Mouse (Mus musculus): Measurements from ENCODE around the gene Fam131b. TPM values are rescaled to one million over a fixed set of nuclear protein-coding genes. Genes with fewer than 3 reads are reported as not detected.

Fam131b gene
- polyA plus RNA-seq (2012; rRNA removed): 0.05 TPM in 2 replicates

- TF ChIP-seq CTCF (conservative IDR thresholded peaks at IDR 0.05; ENCODE audit: insufficient read depth, insufficient read length, low read depth, low read length): no peak
- no peak for TF ChIP-seq POLR2A (IDR thresholded peaks at IDR 0.05; ENCODE audit: low read depth, low read length)
- WGBS: 1% methylated on average over 37 of the region's 68 CpGs
- H3K27me3 ChIP-seq (replicated peaks; ENCODE audit: control insufficient read depth, insufficient read depth, low read length): peaks cover 2% of the 10 kb centered on the region; the same call in 1 of the 2 replicates
- no peak within 1 kb of the TSS for H3K27ac ChIP-seq (ENCODE audit: insufficient read depth, low read depth, low read length)
- H3K4me3 ChIP-seq (ENCODE audit: insufficient read depth, low read depth, low read length): peak within 1 kb of the TSS; percentile 44; the same call in 1 of the 2 replicates
- DNase-seq: no peak
- H3K36me3 ChIP-seq (ENCODE audit: control insufficient read depth, insufficient read depth, low read length): no peaks in the 10 kb centered on the region
- H3K4me1 ChIP-seq (ENCODE audit: control insufficient read depth, insufficient read depth, low read length): no peaks in the 10 kb centered on the region
Observed at GRCm38 (mm10) chr6:42324482-42325267, at the start of gene Fam131b. Gene Fam131b (minus strand): TSS chr6:42324643.

DNA sequence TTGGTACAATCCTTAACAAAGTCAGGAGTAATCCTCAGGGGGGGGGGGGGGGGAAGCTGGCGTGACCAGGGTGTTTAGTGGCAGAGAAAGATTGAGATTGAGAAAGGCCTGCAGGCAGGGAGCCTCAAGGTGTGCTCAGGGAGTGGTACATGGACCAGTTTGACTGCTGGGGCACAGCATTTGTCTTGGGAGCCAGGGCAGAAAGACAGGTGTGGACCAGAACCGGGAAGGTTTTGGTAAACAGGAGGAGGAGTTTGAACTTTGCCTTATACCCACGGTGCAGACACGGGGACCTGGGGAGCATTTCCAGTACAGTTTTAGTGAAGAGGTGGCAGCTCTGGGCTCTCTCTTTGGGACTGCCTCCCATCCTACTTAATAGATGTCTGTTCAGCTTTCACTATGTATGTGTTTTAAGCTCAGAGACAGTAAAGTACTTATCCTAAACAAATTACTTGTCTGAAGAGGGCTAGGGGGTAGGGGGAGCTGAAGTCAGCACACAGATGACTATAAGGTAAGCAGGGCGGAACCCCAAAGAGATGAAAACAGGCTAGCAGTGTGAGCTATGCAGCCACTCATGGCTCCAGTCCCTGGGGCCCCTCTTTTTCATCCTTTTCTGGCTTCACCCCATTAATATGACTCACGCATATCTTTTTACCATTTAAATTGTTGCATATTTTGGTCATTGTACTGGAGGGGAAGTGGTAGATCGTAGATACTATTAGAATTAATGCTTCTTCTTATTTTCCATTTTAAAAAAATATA is 49.4 kb upstream of the Fam131b start:
- 43% methylated on average over 7 of the region's 7 CpGs for WGBS
- no peaks in the 10 kb centered on the region for H3K36me3 ChIP-seq (ENCODE audit: control insufficient read depth, insufficient read depth, low read length)
- H3K4me3 ChIP-seq (ENCODE audit: insufficient read depth, low read depth, low read length): peak overlapping the region; percentile 22; the same call in 1 of the 2 replicates
- H3K27ac ChIP-seq (ENCODE audit: insufficient read depth, low read depth, low read length): no peak overlapping the region
- TF ChIP-seq POLR2A (IDR thresholded peaks at IDR 0.05; ENCODE audit: low read depth, low read length): no peak
- TF ChIP-seq CTCF (conservative IDR thresholded peaks at IDR 0.05; ENCODE audit: insufficient read depth, insufficient read length, low read depth, low read length): no peak
- no peaks in the 10 kb centered on the region for H3K27me3 ChIP-seq (replicated peaks; ENCODE audit: control insufficient read depth, insufficient read depth, low read length)
- DNase-seq: peak; percentile 28
- H3K4me1 ChIP-seq (ENCODE audit: control insufficient read depth, insufficient read depth, low read length): peaks cover 20% of the 10 kb centered on the region

DNA sequence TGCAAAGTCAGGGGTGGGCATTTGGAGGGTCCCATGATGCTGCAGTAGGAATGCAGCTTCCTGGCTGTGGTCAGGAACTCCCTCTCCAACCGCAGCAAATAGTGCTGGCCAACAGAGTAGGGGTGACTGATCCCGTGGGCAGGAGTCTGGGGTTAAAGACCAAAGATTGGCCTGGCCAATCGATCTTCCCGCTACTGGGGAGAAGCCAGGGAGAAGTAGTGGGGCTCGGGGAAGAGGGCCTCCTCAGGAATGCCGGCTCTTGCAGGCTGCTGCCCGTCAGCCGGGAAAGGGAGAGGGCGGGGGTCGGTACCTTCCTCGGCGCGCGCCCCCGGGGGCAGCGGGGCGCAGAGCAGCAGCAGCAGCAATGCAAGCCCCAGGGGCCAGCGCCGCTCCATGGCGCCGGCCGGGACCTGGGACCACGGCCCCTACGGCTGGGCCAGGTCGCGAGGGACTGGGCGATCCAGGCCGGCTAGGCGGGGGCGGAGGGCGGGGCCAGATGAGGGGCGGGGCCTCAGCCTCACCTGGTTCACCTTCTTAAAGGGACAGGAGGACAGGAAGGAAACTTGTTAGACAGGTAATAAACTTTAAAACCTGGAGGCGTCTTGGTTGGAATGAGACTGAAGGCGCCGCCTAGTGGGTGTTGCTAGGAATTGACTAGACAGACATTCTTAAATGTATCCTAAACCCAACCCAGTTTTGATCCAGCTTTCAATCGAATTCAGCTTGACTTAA is 48.5 kb upstream of the Fam131b start, which contains the start of gene Epha1:
Epha1 (minus strand) TSS at position 453 of the 732 bp plus-strand sequence.
- Histone ChIP-seq H3K36me3 (ENCODE audit: control insufficient read depth, insufficient read depth, low read length) (no peaks in the 10 kb centered on the region), H3K4me3 (ENCODE audit: insufficient read depth, low read depth, low read length) (peak within 1 kb of the TSS; percentile 76), H3K4me1 (ENCODE audit: control insufficient read depth, insufficient read depth, low read length) (peaks cover 20% of the 10 kb centered on the region), H3K27ac (ENCODE audit: insufficient read depth, low read depth, low read length) (0 out of 2 replicates have a peak within 1 kb of the TSS, but pooled peaks have one; percentile 33), H3K27me3 (replicated peaks; ENCODE audit: control insufficient read depth, insufficient read depth, low read length) (no peaks in the 10 kb centered on the region)
- WGBS: 2% methylated on average over 36 of the region's 36 CpGs
- TF ChIP-seq POLR2A (IDR thresholded peaks at IDR 0.05; ENCODE audit: low read depth, low read length): no peak
- TF ChIP-seq CTCF (conservative IDR thresholded peaks at IDR 0.05; ENCODE audit: insufficient read depth, insufficient read length, low read depth, low read length): no peak; the same call in 1 of the 2 replicates
- peak; percentile 86 for DNase-seq

DNA sequence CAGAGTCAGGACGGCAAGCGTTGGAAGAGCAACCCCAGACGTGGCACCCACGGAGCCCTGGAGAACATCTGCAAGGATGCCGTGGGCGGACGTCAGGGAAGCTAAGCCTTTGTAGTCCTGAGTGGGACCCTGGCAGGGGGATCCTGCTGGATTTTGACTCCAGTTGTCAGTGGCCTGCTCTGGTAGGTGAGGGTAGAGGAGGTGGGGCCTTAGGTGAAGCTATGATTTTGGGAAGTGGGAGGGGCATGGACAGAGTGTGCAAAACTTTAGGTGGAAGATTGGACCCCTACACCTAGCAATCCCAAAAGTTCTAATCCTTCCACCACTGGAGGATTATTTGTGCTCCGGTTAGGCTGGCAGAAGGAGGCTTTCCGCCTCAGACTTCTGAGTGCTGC is 48.0 kb upstream of the Fam131b start:
- Histone ChIP-seq H3K36me3 (ENCODE audit: control insufficient read depth, insufficient read depth, low read length) (no peaks in the 10 kb centered on the region), H3K4me1 (ENCODE audit: control insufficient read depth, insufficient read depth, low read length) (peaks cover 20% of the 10 kb centered on the region), H3K27me3 (replicated peaks; ENCODE audit: control insufficient read depth, insufficient read depth, low read length) (no peaks in the 10 kb centered on the region), H3K4me3 (ENCODE audit: insufficient read depth, low read depth, low read length) (peak overlapping the region; percentile 76), H3K27ac (ENCODE audit: insufficient read depth, low read depth, low read length) (no peak overlapping the region)
- 43% methylated on average over 9 of the region's 9 CpGs for WGBS
- DNase-seq: no peak
- TF ChIP-seq POLR2A (IDR thresholded peaks at IDR 0.05; ENCODE audit: low read depth, low read length): no peak
- TF ChIP-seq CTCF (conservative IDR thresholded peaks at IDR 0.05; ENCODE audit: insufficient read depth, insufficient read length, low read depth, low read length): no peak

DNA sequence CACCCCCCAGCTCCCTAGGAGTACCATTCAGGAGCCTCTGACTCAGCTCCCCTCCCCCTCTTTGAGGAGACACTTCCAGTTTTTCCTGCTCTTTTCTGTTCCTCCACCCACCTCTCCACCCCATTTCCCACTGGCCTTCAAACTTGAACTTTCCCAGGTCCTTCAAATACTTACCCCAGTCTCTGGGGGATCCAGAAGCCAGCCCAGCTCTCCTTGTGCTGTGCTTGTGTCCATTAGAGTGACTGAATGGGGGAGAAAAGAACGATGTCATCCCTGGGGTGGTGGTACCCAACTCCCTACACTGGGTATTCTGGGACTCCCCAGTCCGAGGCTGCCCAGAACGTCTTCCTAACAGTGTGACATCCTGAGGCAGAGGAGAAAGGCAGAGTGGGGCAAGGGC is 47.6 kb upstream of the Fam131b start:
- no peak for TF ChIP-seq POLR2A (IDR thresholded peaks at IDR 0.05; ENCODE audit: low read depth, low read length)
- TF ChIP-seq CTCF (conservative IDR thresholded peaks at IDR 0.05; ENCODE audit: insufficient read depth, insufficient read length, low read depth, low read length): no peak
- 45% methylated on average over 3 of the region's 3 CpGs for WGBS

GRCm38 (mm10) chr6:42370630-42371363 is 46.4 kb upstream of the Fam131b start:
- Histone ChIP-seq H3K36me3 (ENCODE audit: control insufficient read depth, insufficient read depth, low read length) (no peaks in the 10 kb centered on the region), H3K27ac (ENCODE audit: insufficient read depth, low read depth, low read length) (0 out of 2 replicates have a peak overlapping the region, but pooled peaks have one; percentile 7), H3K4me1 (ENCODE audit: control insufficient read depth, insufficient read depth, low read length) (peaks cover 20% of the 10 kb centered on the region), H3K4me3 (ENCODE audit: insufficient read depth, low read depth, low read length) (no peak overlapping the region), H3K27me3 (replicated peaks; ENCODE audit: control insufficient read depth, insufficient read depth, low read length) (no peaks in the 10 kb centered on the region)
- TF ChIP-seq CTCF (conservative IDR thresholded peaks at IDR 0.05; ENCODE audit: insufficient read depth, insufficient read length, low read depth, low read length) (no peak), POLR2A (IDR thresholded peaks at IDR 0.05; ENCODE audit: low read depth, low read length) (no peak)
- 75% methylated on average over 4 of the region's 4 CpGs for WGBS
- DNase-seq: no peak

More for the DNA sequence above, 47.6 kb upstream of the Fam131b start:
- peaks cover 20% of the 10 kb centered on the region for H3K4me1 ChIP-seq (ENCODE audit: control insufficient read depth, insufficient read depth, low read length)
- peak overlapping the region; percentile 76; the same call in 1 of the 2 replicates for H3K4me3 ChIP-seq (ENCODE audit: insufficient read depth, low read depth, low read length)
- DNase-seq: no peak
- no peaks in the 10 kb centered on the region for H3K27me3 ChIP-seq (replicated peaks; ENCODE audit: control insufficient read depth, insufficient read depth, low read length)
- H3K36me3 ChIP-seq (ENCODE audit: control insufficient read depth, insufficient read depth, low read length): no peaks in the 10 kb centered on the region
- H3K27ac ChIP-seq (ENCODE audit: insufficient read depth, low read depth, low read length): no peak overlapping the region

All from kidney, adult 2 months (tissue).